Mouse (Mus musculus): ENCODE results near the gene Nptn.

DNA sequence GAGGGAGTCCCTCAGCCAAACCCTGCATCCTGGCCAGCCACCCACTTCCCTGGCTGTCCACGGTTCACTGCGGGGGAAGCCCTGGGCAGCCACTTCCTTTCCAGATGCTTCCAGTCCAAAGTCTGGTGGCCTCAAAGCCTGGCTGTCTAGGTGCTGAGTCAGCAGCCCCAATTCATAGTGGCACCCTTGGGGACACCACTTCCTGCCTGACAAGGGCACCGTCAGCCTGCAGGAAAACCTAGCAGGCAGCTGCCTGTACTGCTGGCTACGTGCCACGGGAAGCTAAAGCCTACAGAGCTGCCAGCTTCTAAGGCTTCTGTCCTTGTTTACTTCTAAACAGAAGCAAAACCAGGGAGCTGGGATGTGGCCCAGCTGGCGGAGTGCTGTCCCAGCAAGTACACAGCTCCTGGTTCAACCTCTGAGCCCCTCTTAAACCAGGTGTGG is 40.1 kb upstream of the Nptn start:
- TF ChIP-seq CTCF (IDR thresholded peaks at IDR 0.05; ENCODE audit: control insufficient read depth, insufficient read depth, insufficient read length) = no peak
- peak; percentile 49 for TF ChIP-seq MYOD1 (IDR thresholded peaks at IDR 0.05; ENCODE audit: control insufficient read depth, insufficient read length, low read depth)
- peak; percentile 28 for TF ChIP-seq MAX (IDR thresholded peaks at IDR 0.05)
- TF ChIP-seq MYOG (IDR thresholded peaks at IDR 0.05; ENCODE audit: control insufficient read depth, extremely low read depth, insufficient read length) = no peak
